Mouse (Mus musculus): ENCODE data around the gene Tgm5. TPM values are rescaled to one million over a fixed set of nuclear protein-coding genes. Genes with fewer than 3 reads are reported as not detected.
A peak's percentile ranks its signal among the peaks of the same experiment; 100 is the strongest.
"Not testable (repeated sequence)": the region's sequence is repeated elsewhere in the genome, so short reads cannot be mapped to it uniquely, and the experiment has no call there.

Tgm5 gene
- polyA plus RNA-seq, 1 experiment from 2014 or later, result not detected

- not testable (repeated sequence) for ATAC-seq (ENCODE audit: low FRiP score, low read depth); H3K9ac ChIP-seq (replicated peaks); H3K4me3 ChIP-seq; H3K9me3 ChIP-seq; H3K4me2 ChIP-seq (replicated peaks); H3K27ac ChIP-seq (replicated peaks); H3K27me3 ChIP-seq; H3K4me1 ChIP-seq; H3K36me3 ChIP-seq
- 94% methylated on average over 1 of the region's 1 CpGs for WGBS
These were observed 46.8 kb downstream of the Tgm5 start for GRCm38 (mm10) chr2:121038851-121039250.

GRCm38 (mm10) chr2:121036733-121037341, 48.8 kb downstream of the Tgm5 start, which contains the start of gene Epb42:
Gene Epb42, minus strand, starts transcription at chr2:121037072.
- H3K36me3 ChIP-seq, result no peaks in the 10 kb centered on the region
- 0 out of 2 replicates have a peak within 1 kb of the TSS, but pooled peaks have one; percentile 2 for H3K27ac ChIP-seq (replicated peaks)
- H3K27me3 ChIP-seq, result no peaks in the 10 kb centered on the region
- no peak for ATAC-seq (ENCODE audit: low FRiP score, low read depth)
- H3K4me3 ChIP-seq, result no peak within 1 kb of the TSS
- 66% methylated on average over 5 of the region's 5 CpGs for WGBS
- H3K4me1 ChIP-seq, result no peaks in the 10 kb centered on the region
- no peaks in the 10 kb centered on the region for H3K9me3 ChIP-seq
- no peak within 1 kb of the TSS for H3K9ac ChIP-seq (replicated peaks)
- H3K4me2 ChIP-seq (replicated peaks), result no peak within 1 kb of the TSS

- no peaks in the 10 kb centered on the region for H3K4me1 ChIP-seq
- no peak overlapping the region for H3K27ac ChIP-seq (replicated peaks)
- no peak overlapping the region for H3K4me2 ChIP-seq (replicated peaks)
- no peak for ATAC-seq (ENCODE audit: low FRiP score, low read depth)
- 71% methylated on average over 5 of the region's 5 CpGs for WGBS
- H3K27me3 ChIP-seq, result no peaks in the 10 kb centered on the region
- H3K36me3 ChIP-seq, result peaks cover 1% of the 10 kb centered on the region
- H3K4me3 ChIP-seq, result no peak overlapping the region
- no peak overlapping the region for H3K9ac ChIP-seq (replicated peaks)
- no peaks in the 10 kb centered on the region; the same call in 1 of the 2 replicates for H3K9me3 ChIP-seq
These were observed 62.7 kb downstream of the Tgm5 start for GRCm38 (mm10) chr2:121022918-121023317.

GRCm38 (mm10) chr2:121017151-121017550, 68.5 kb downstream of the Tgm5 start:
- H3K4me2 ChIP-seq (replicated peaks), result no peak overlapping the region
- no peak overlapping the region for H3K9ac ChIP-seq (replicated peaks)
- WGBS, result 100% methylated on average over 1 of the region's 1 CpGs
- H3K36me3 ChIP-seq, result peaks cover 34% of the 10 kb centered on the region
- ATAC-seq (ENCODE audit: low FRiP score, low read depth), result no peak
- H3K9me3 ChIP-seq, result no peaks in the 10 kb centered on the region; the same call in 1 of the 2 replicates
- no peak overlapping the region for H3K4me3 ChIP-seq
- H3K27ac ChIP-seq (replicated peaks), result no peak overlapping the region
- no peaks in the 10 kb centered on the region for H3K4me1 ChIP-seq
- H3K27me3 ChIP-seq, result no peaks in the 10 kb centered on the region

GRCm38 (mm10) chr2:121016226-121016625, 69.4 kb downstream of the Tgm5 start:
- Histone ChIP-seq H3K9me3 (no peaks in the 10 kb centered on the region; the same call in 1 of the 2 replicates), H3K4me3 (no peak overlapping the region), H3K9ac (replicated peaks) (no peak overlapping the region), H3K36me3 (peaks cover 43% of the 10 kb centered on the region), H3K27ac (replicated peaks) (no peak overlapping the region), H3K27me3 (no peaks in the 10 kb centered on the region), H3K4me1 (no peaks in the 10 kb centered on the region), H3K4me2 (replicated peaks) (no peak overlapping the region)
- ATAC-seq (ENCODE audit: low FRiP score, low read depth), result no peak
- 89% methylated on average over 9 of the region's 9 CpGs for WGBS

GRCm38 (mm10) chr2:121015507-121015906, 70.1 kb downstream of the Tgm5 start:
- no peak for ATAC-seq (ENCODE audit: low FRiP score, low read depth)
- no peaks in the 10 kb centered on the region for H3K27me3 ChIP-seq
- 81% methylated on average over 2 of the region's 2 CpGs for WGBS
- H3K9me3 ChIP-seq, result no peaks in the 10 kb centered on the region; the same call in 1 of the 2 replicates
- no peaks in the 10 kb centered on the region for H3K4me1 ChIP-seq
- no peak overlapping the region for H3K4me2 ChIP-seq (replicated peaks)
- H3K27ac ChIP-seq (replicated peaks), result no peak overlapping the region
- H3K36me3 ChIP-seq, result peaks cover 45% of the 10 kb centered on the region
- no peak overlapping the region for H3K9ac ChIP-seq (replicated peaks)
- H3K4me3 ChIP-seq, result no peak overlapping the region

- H3K9me3 ChIP-seq, result no peaks in the 10 kb centered on the region; the same call in 1 of the 2 replicates
- H3K27ac ChIP-seq (replicated peaks), result no peak overlapping the region
- no peak overlapping the region for H3K4me3 ChIP-seq
- WGBS, result 87% methylated on average over 9 of the region's 9 CpGs
- no peak for ATAC-seq (ENCODE audit: low FRiP score, low read depth)
- no peak overlapping the region for H3K4me2 ChIP-seq (replicated peaks)
- H3K36me3 ChIP-seq, result peaks cover 42% of the 10 kb centered on the region
- H3K9ac ChIP-seq (replicated peaks), result no peak overlapping the region
- no peaks in the 10 kb centered on the region for H3K27me3 ChIP-seq
- H3K4me1 ChIP-seq, result peaks cover 9% of the 10 kb centered on the region
These were observed 73.0 kb downstream of the Tgm5 start for GRCm38 (mm10) chr2:121012676-121013075.

GRCm38 (mm10) chr2:121009071-121009677, 76.5 kb downstream of the Tgm5 start:
- H3K27ac ChIP-seq (replicated peaks), result no peak overlapping the region
- no peak for ATAC-seq (ENCODE audit: low FRiP score, low read depth)
- H3K4me3 ChIP-seq, result peak overlapping the region; percentile 69
- H3K36me3 ChIP-seq, result peaks cover 25% of the 10 kb centered on the region
- H3K4me1 ChIP-seq, result peaks cover 9% of the 10 kb centered on the region
- H3K9ac ChIP-seq (replicated peaks), result peak overlapping the region; percentile 81
- H3K27me3 ChIP-seq, result no peaks in the 10 kb centered on the region
- peak overlapping the region; percentile 87 for H3K4me2 ChIP-seq (replicated peaks)
- no peaks in the 10 kb centered on the region for H3K9me3 ChIP-seq
- 23% methylated on average over 5 of the region's 5 CpGs for WGBS

GRCm38 (mm10) chr2:121008664-121009007, 77.0 kb downstream of the Tgm5 start:
- no peak for ATAC-seq (ENCODE audit: low FRiP score, low read depth)
- Histone ChIP-seq H3K36me3 (peaks cover 22% of the 10 kb centered on the region), H3K4me2 (replicated peaks) (peak overlapping the region; percentile 87), H3K9ac (replicated peaks) (peak overlapping the region; percentile 81), H3K27ac (replicated peaks) (peak overlapping the region; percentile 47; the same call in 1 of the 2 replicates), H3K27me3 (no peaks in the 10 kb centered on the region), H3K4me3 (peak overlapping the region; percentile 69), H3K9me3 (no peaks in the 10 kb centered on the region), H3K4me1 (peaks cover 9% of the 10 kb centered on the region)
- WGBS, result 2% methylated on average over 12 of the region's 12 CpGs

- H3K27ac ChIP-seq (replicated peaks), result peak within 1 kb of the TSS; percentile 47
- peak within 1 kb of the TSS; percentile 87 for H3K4me2 ChIP-seq (replicated peaks)
- H3K9ac ChIP-seq (replicated peaks), result peak within 1 kb of the TSS; percentile 81
- no peaks in the 10 kb centered on the region for H3K27me3 ChIP-seq
- H3K9me3 ChIP-seq, result no peaks in the 10 kb centered on the region
- peaks cover 9% of the 10 kb centered on the region for H3K4me1 ChIP-seq
- ATAC-seq (ENCODE audit: low FRiP score, low read depth), result peak; percentile 96
- whole genome bisulfite sequencing, result 2% methylated on average over 34 of the region's 34 CpGs
- peak within 1 kb of the TSS; percentile 69 for H3K4me3 ChIP-seq
- peaks cover 20% of the 10 kb centered on the region for H3K36me3 ChIP-seq
These were observed 77.5 kb downstream of the Tgm5 start, which contains the start of gene Ccndbp1 for GRCm38 (mm10) chr2:121007925-121008663. Gene Ccndbp1, plus strand, starts transcription at chr2:121008403.

- Histone ChIP-seq H3K27me3 (no peaks in the 10 kb centered on the region), H3K4me2 (replicated peaks) (no peak overlapping the region), H3K27ac (replicated peaks) (no peak overlapping the region), H3K9ac (replicated peaks) (no peak overlapping the region), H3K4me3 (no peak overlapping the region), H3K9me3 (no peaks in the 10 kb centered on the region), H3K4me1 (peaks cover 9% of the 10 kb centered on the region), H3K36me3 (peaks cover 10% of the 10 kb centered on the region)
- no peak for ATAC-seq (ENCODE audit: low FRiP score, low read depth)
- 92% methylated on average over 1 of the region's 1 CpGs for WGBS
These were observed 78.7 kb downstream of the Tgm5 start for GRCm38 (mm10) chr2:121006986-121007385.

All from midbrain, embryonic 12.5 days (tissue).